Mouse (Mus musculus): ENCODE measurements around the gene Cyp4a12a. TPM values are rescaled to one million over a fixed set of nuclear protein-coding genes. Genes with fewer than 3 reads are reported as not detected.

Gene Cyp4a12a
- not detected in 2 replicates for polyA plus RNA-seq (2012)

DNA sequence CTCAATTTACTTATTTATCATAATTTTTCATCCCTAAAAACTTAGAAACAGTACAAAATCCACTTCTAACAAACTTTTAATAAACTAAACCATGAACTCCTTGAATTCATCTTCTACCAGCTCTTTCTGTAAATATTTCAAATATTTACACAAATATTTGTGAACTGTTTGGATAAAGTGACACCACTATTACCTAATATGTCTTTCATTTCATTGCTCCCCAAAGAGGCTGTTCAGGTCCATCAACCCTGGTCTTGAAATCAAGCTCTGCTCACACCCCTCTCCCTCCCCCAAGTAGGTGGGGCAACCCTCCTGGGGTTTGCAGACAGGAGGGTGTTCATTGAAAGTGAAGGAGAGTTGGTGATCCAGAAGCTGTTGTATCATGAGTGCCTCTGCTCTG is at the start of gene Cyp4a12a:
Cyp4a12a (plus strand) TSS at position 301 of the 400 bp plus-strand sequence.

Other genes with a start within 250 kb of the Cyp4a12a start
- gene Tal1, start 242.6 kb upstream of the Cyp4a12a start, polyA plus RNA-seq (2012): 56.2 and 76.1 TPM in 2 replicates
- gene Pdzk1ip1, start 210.3 kb upstream of the Cyp4a12a start, polyA plus RNA-seq (2012): 1.1 and 2.4 TPM in 2 replicates
- 0.01 TPM in 1 of 2 replicates, not detected in the other for gene Cyp4x1, start 164.8 kb upstream of the Cyp4a12a start, polyA plus RNA-seq (2012)
- not detected in 2 replicates for gene Cyp4a29, start 57.0 kb upstream of the Cyp4a12a start, polyA plus RNA-seq (2012)
- not detected in 2 replicates for gene Cyp4a12b, start 112.6 kb downstream of the Cyp4a12a start, polyA plus RNA-seq (2012)
- not detected in 2 replicates for gene Cyp4a30b, start 153.6 kb downstream of the Cyp4a12a start, polyA plus RNA-seq (2012)
- gene Cyp4a14, start 197.1 kb downstream of the Cyp4a12a start, polyA plus RNA-seq (2012): not detected in 2 replicates
- gene Cyp4a10, start 219.2 kb downstream of the Cyp4a12a start, polyA plus RNA-seq (2012): not detected in 2 replicates

Measured in megakaryocyte-erythroid progenitor cell, adult 5 weeks (primary cell).